Mouse (Mus musculus) CD4-positive, CD25-positive, alpha-beta regulatory T cell (primary cell): ENCODE measurements around the gene Snapin. TPM values are rescaled to one million over a fixed set of nuclear protein-coding genes. Genes with fewer than 3 reads are reported as not detected.

Experiments
- polyA plus RNA-seq: library from polyadenylated mRNA; unstranded; fragments of 100-300 nt; shearing (Covaris generic); gene quantifications from one replicate; pipeline ENCODE4 v1.2.1, GENCODE M21; 2017

The Snapin gene
- 107 TPM for polyA plus RNA-seq

GRCm38 (mm10) chr3:90490696-90491256 is at the start of gene Snapin:
Gene Snapin (minus strand): TSS chr3:90491033.

GRCm38 (mm10) chr3:90537141-90537904 is 46.5 kb upstream of the Snapin start, which contains the start of gene S100a16:
Gene S100a16 (plus strand): TSS chr3:90537254.

GRCm38 (mm10) chr3:90526580-90526979 is 35.7 kb upstream of the Snapin start, which contains the start of gene S100a14:
Gene S100a14 (plus strand): TSS chr3:90526856.

GRCm38 (mm10) chr3:90513796-90514590 is 23.2 kb upstream of the Snapin start, which contains the start of the genes S100a1 and S100a13:
Gene S100a1 (minus strand): TSS chr3:90514392.
Gene S100a13 (plus strand): TSS chr3:90514435.

GRCm38 (mm10) chr3:90508950-90509746 is 18.3 kb upstream of the Snapin start, which contains the start of gene Chtop:
Gene Chtop (minus strand): TSS chr3:90509498.

GRCm38 (mm10) chr3:90475831-90476611 is 14.8 kb downstream of the Snapin start, which contains the start of gene Ilf2:
Gene Ilf2 (plus strand): TSS chr3:90476126.

GRCm38 (mm10) chr3:90465686-90466310 is 25.0 kb downstream of the Snapin start, which contains the start of gene Npr1:
Gene Npr1 (minus strand): TSS chr3:90465866.

Other genes with a start within 250 kb of the Snapin start
- gene Creb3l4, start 247.5 kb downstream of the Snapin start, polyA plus RNA-seq, result not detected
- 2.1 TPM for gene Slc39a1, start 242.9 kb downstream of the Snapin start, polyA plus RNA-seq
- gene Crtc2, start 236.9 kb downstream of the Snapin start, polyA plus RNA-seq, result 107 TPM
- gene Dennd4b, start 225.8 kb downstream of the Snapin start, polyA plus RNA-seq, result 53.6 TPM
- 12.1 TPM for gene Gatad2b, start 197.9 kb downstream of the Snapin start, polyA plus RNA-seq
- 0.49 TPM for gene Slc27a3, start 101.1 kb downstream of the Snapin start, polyA plus RNA-seq
- 34.7 TPM for gene Ints3, start 57.4 kb downstream of the Snapin start, polyA plus RNA-seq
- gene Npr1, start 25.2 kb downstream of the Snapin start, polyA plus RNA-seq, result not detected
- 102 TPM for gene Ilf2, start 14.9 kb downstream of the Snapin start, polyA plus RNA-seq
- 166 TPM for gene Chtop, start 18.5 kb upstream of the Snapin start, polyA plus RNA-seq
- gene S100a1, start 23.4 kb upstream of the Snapin start, polyA plus RNA-seq, result 3.4 TPM
- 133 TPM for gene S100a13, start 23.4 kb upstream of the Snapin start, polyA plus RNA-seq
- not detected for gene S100a14, start 35.8 kb upstream of the Snapin start, polyA plus RNA-seq
- 0.30 TPM for gene S100a16, start 46.2 kb upstream of the Snapin start, polyA plus RNA-seq
- 1.3 TPM for gene S100a3, start 69.5 kb upstream of the Snapin start, polyA plus RNA-seq
- gene S100a2, start 99.2 kb upstream of the Snapin start, polyA plus RNA-seq, result 0.85 TPM
- gene Gm42674, start 110.9 kb upstream of the Snapin start, polyA plus RNA-seq, result not detected
- gene S100a4, start 112.7 kb upstream of the Snapin start, polyA plus RNA-seq, result 89.2 TPM
- not detected for gene S100a5, start 117.5 kb upstream of the Snapin start, polyA plus RNA-seq
- 126 TPM for gene S100a6, start 121.8 kb upstream of the Snapin start, polyA plus RNA-seq
- gene S100a7a, start 163.0 kb upstream of the Snapin start, polyA plus RNA-seq, result not detected
- not detected for gene S100a8, start 177.9 kb upstream of the Snapin start, polyA plus RNA-seq
- not detected for gene S100a9, start 204.7 kb upstream of the Snapin start, polyA plus RNA-seq
- not detected for gene Pglyrp4, start 235.9 kb upstream of the Snapin start, polyA plus RNA-seq